Mouse (Mus musculus) neural tube, embryonic 13.5 days (tissue): ENCODE data around the gene Zfp346. TPM values are rescaled to one million over a fixed set of nuclear protein-coding genes. Genes with fewer than 3 reads are reported as not detected.

Source experiments
- ATAC-seq: fragments of 200-750 bp; cut with Nextera tagmentation; 2 replicates; pipeline ENCODE4 v1.8.0; 2017; ENCODE audit warnings: low read depth, mild to moderate bottlenecking, moderate TSS enrichment, moderate library complexity
- H3K27ac ChIP-seq: fragments of 300-500 bp; sonication (generic); replicated peaks from 2 replicates; pipeline ENCODE4 v1.5.1; 2015; ENCODE audit warnings: moderate library complexity, mild to moderate bottlenecking, inconsistent platforms
- H3K27me3 ChIP-seq: fragments of 300-500 bp; sonication (generic); 2 replicates; pipeline ENCODE4 v1.6.1; 2015; ENCODE audit warnings: mild to moderate bottlenecking, inconsistent platforms
- H3K36me3 ChIP-seq: fragments of 300-500 bp; sonication (generic); 2 replicates; pipeline ENCODE4 v1.6.1; 2015; ENCODE audit warnings: mild to moderate bottlenecking, inconsistent platforms
- H3K4me1 ChIP-seq: fragments of 300-500 bp; sonication (generic); replicated peaks from 2 replicates; pipeline ENCODE4 v1.6.1; 2015; ENCODE audit warnings: inconsistent platforms
- H3K4me2 ChIP-seq: fragments of 300-500 bp; sonication (generic); 2 replicates; pipeline ENCODE4 v1.6.1; 2015; ENCODE audit warnings: inconsistent platforms, mild to moderate bottlenecking, moderate library complexity
- H3K4me3 ChIP-seq: fragments of 300-500 bp; sonication (generic); 2 replicates; pipeline ENCODE4 v1.5.1; 2015; ENCODE audit warnings: mild to moderate bottlenecking, inconsistent platforms
- H3K9ac ChIP-seq: fragments of 300-500 bp; sonication (generic); 2 replicates; pipeline ENCODE4 v1.6.1; 2015; ENCODE audit warnings: moderate library complexity, mild to moderate bottlenecking, inconsistent platforms
- H3K9me3 ChIP-seq: fragments of 300-500 bp; sonication (generic); 2 replicates; pipeline ENCODE4 v1.6.1; 2016; ENCODE audit warnings: inconsistent platforms
- WGBS: fragments of 180-500 bp; shearing (Covaris S2); methylation state at CpG from one replicate; pipeline ENCODE4 v1.1.7; 2015; 5-methylcytosine and 5-hydroxymethylcytosine counted together
- polyA plus RNA-seq: library from polyadenylated mRNA; unstranded; fragments of >200 nt; fragmentation: Nextera tagmentation; extraction: Ambion mirVana; gene quantifications from 2 replicates; pipeline ENCODE4 v1.2.1, GENCODE M21; 2015

The Zfp346 gene
- polyA plus RNA-seq, 1 experiment from 2014 or later: 25.3 TPM

- Histone ChIP-seq H3K9me3 (no peaks in the 10 kb centered on the region), H3K4me1 (peaks cover 9% of the 10 kb centered on the region), H3K27ac (no peak overlapping the region)
Observed at GRCm38 (mm10) chr13:55163553-55163952, 58.4 kb downstream of the Zfp346 start.

GRCm38 (mm10) chr13:55165831-55166339, 60.8 kb downstream of the Zfp346 start:
- 94% methylated on average over 16 of the region's 16 CpGs for WGBS
- no peak overlapping the region for H3K27ac ChIP-seq

More at GRCm38 (mm10) chr13:55163553-55163952, 58.4 kb downstream of the Zfp346 start:
- ATAC-seq: no peak
- Histone ChIP-seq H3K9ac (no peak overlapping the region), H3K27me3 (no peaks in the 10 kb centered on the region), H3K36me3 (no peaks in the 10 kb centered on the region), H3K4me3 (no peak overlapping the region), H3K4me2 (no peak overlapping the region)
- 64% methylated on average over 5 of the region's 5 CpGs for WGBS

GRCm38 (mm10) chr13:55166806-55167725, 62.0 kb downstream of the Zfp346 start:
- H3K9ac ChIP-seq: no peak overlapping the region
- peaks cover 34% of the 10 kb centered on the region for H3K4me1 ChIP-seq
- H3K27ac ChIP-seq: no peak overlapping the region
- no peak overlapping the region for H3K4me2 ChIP-seq
- no peak for ATAC-seq
- no peaks in the 10 kb centered on the region for H3K9me3 ChIP-seq
- no peaks in the 10 kb centered on the region for H3K36me3 ChIP-seq
- 88% methylated on average over 32 of the region's 32 CpGs for WGBS
- no peak overlapping the region for H3K4me3 ChIP-seq
- no peaks in the 10 kb centered on the region for H3K27me3 ChIP-seq

More at GRCm38 (mm10) chr13:55165831-55166339, 60.8 kb downstream of the Zfp346 start:
- ATAC-seq: no peak
- H3K36me3 ChIP-seq: no peaks in the 10 kb centered on the region
- H3K4me3 ChIP-seq: no peak overlapping the region
- H3K4me1 ChIP-seq: peaks cover 22% of the 10 kb centered on the region
- no peaks in the 10 kb centered on the region for H3K9me3 ChIP-seq
- H3K9ac ChIP-seq: no peak overlapping the region
- H3K4me2 ChIP-seq: no peak overlapping the region
- no peaks in the 10 kb centered on the region for H3K27me3 ChIP-seq

- Histone ChIP-seq H3K4me3 (no peak overlapping the region), H3K27ac (no peak overlapping the region), H3K4me1 (peaks cover 41% of the 10 kb centered on the region), H3K9ac (no peak overlapping the region), H3K36me3 (no peaks in the 10 kb centered on the region), H3K4me2 (no peak overlapping the region), H3K9me3 (no peaks in the 10 kb centered on the region), H3K27me3 (no peaks in the 10 kb centered on the region)
- ATAC-seq: no peak
- 76% methylated on average over 11 of the region's 11 CpGs for WGBS
Observed at GRCm38 (mm10) chr13:55167798-55168197, 62.7 kb downstream of the Zfp346 start.

GRCm38 (mm10) chr13:55168255-55168654, 63.1 kb downstream of the Zfp346 start:
- H3K9ac ChIP-seq: 0 out of 2 replicates have a peak overlapping the region, but pooled peaks have one; percentile 1
- no peaks in the 10 kb centered on the region for H3K27me3 ChIP-seq

GRCm38 (mm10) chr13:55168958-55169369, 63.9 kb downstream of the Zfp346 start:
- H3K4me1 ChIP-seq: peaks cover 41% of the 10 kb centered on the region
- ATAC-seq: peak; percentile 78
- H3K27me3 ChIP-seq: no peaks in the 10 kb centered on the region
- WGBS: 33% methylated on average over 13 of the region's 13 CpGs
- H3K4me2 ChIP-seq: no peak overlapping the region
- H3K9ac ChIP-seq: 0 out of 2 replicates have a peak overlapping the region, but pooled peaks have one; percentile 1
- no peak overlapping the region for H3K4me3 ChIP-seq
- no peaks in the 10 kb centered on the region for H3K9me3 ChIP-seq
- no peaks in the 10 kb centered on the region for H3K36me3 ChIP-seq
- H3K27ac ChIP-seq: peak overlapping the region; percentile 52

More at GRCm38 (mm10) chr13:55168255-55168654, 63.1 kb downstream of the Zfp346 start:
- H3K27ac ChIP-seq: peak overlapping the region; percentile 52
- WGBS: 95% methylated on average over 5 of the region's 5 CpGs
- peaks cover 41% of the 10 kb centered on the region for H3K4me1 ChIP-seq
- H3K4me2 ChIP-seq: no peak overlapping the region
- H3K4me3 ChIP-seq: no peak overlapping the region
- H3K36me3 ChIP-seq: no peaks in the 10 kb centered on the region
- no peaks in the 10 kb centered on the region for H3K9me3 ChIP-seq
- no peak for ATAC-seq

GRCm38 (mm10) chr13:55171517-55172335, 66.6 kb downstream of the Zfp346 start:
- H3K9ac ChIP-seq: 0 out of 2 replicates have a peak overlapping the region, but pooled peaks have one; percentile 43
- WGBS: 11% methylated on average over 26 of the region's 26 CpGs
- no peaks in the 10 kb centered on the region for H3K27me3 ChIP-seq
- H3K36me3 ChIP-seq: no peaks in the 10 kb centered on the region
- no peaks in the 10 kb centered on the region for H3K9me3 ChIP-seq
- peaks cover 41% of the 10 kb centered on the region for H3K4me1 ChIP-seq
- H3K4me3 ChIP-seq: 0 out of 2 replicates have a peak overlapping the region, but pooled peaks have one; percentile 5
- peak overlapping the region; percentile 44 for H3K4me2 ChIP-seq
- ATAC-seq: peak; percentile 82
- peak overlapping the region; percentile 77 for H3K27ac ChIP-seq

GRCm38 (mm10) chr13:55172336-55172770, 67.2 kb downstream of the Zfp346 start:
- no peaks in the 10 kb centered on the region for H3K36me3 ChIP-seq
- no peak overlapping the region for H3K4me3 ChIP-seq
- no peaks in the 10 kb centered on the region for H3K9me3 ChIP-seq
- ATAC-seq: no peak
- H3K4me1 ChIP-seq: peaks cover 41% of the 10 kb centered on the region
- peak overlapping the region; percentile 44; the same call in 1 of the 2 replicates for H3K4me2 ChIP-seq
- H3K9ac ChIP-seq: no peak overlapping the region
- WGBS: 53% methylated on average over 7 of the region's 7 CpGs
- H3K27ac ChIP-seq: peak overlapping the region; percentile 77; the same call in 1 of the 2 replicates
- H3K27me3 ChIP-seq: no peaks in the 10 kb centered on the region

GRCm38 (mm10) chr13:55174347-55174746, 69.2 kb downstream of the Zfp346 start:
- no peak for ATAC-seq
- H3K9me3 ChIP-seq: no peaks in the 10 kb centered on the region
- H3K4me2 ChIP-seq: no peak overlapping the region
- no peaks in the 10 kb centered on the region for H3K36me3 ChIP-seq
- H3K27me3 ChIP-seq: no peaks in the 10 kb centered on the region
- no peak overlapping the region for H3K27ac ChIP-seq
- H3K9ac ChIP-seq: no peak overlapping the region
- WGBS: 83% methylated on average over 11 of the region's 11 CpGs
- no peak overlapping the region for H3K4me3 ChIP-seq
- peaks cover 24% of the 10 kb centered on the region for H3K4me1 ChIP-seq

GRCm38 (mm10) chr13:55176265-55176664, 71.2 kb downstream of the Zfp346 start:
- ATAC-seq: no peak
- 88% methylated on average over 6 of the region's 6 CpGs for WGBS

GRCm38 (mm10) chr13:55177903-55178496, 72.9 kb downstream of the Zfp346 start:
- H3K4me1 ChIP-seq: peaks cover 6% of the 10 kb centered on the region
- ATAC-seq: no peak
- no peak overlapping the region for H3K4me3 ChIP-seq
- H3K27ac ChIP-seq: no peak overlapping the region; the same call in 1 of the 2 replicates
- H3K27me3 ChIP-seq: no peaks in the 10 kb centered on the region
- H3K36me3 ChIP-seq: no peaks in the 10 kb centered on the region
- no peak overlapping the region for H3K4me2 ChIP-seq
- WGBS: 65% methylated on average over 4 of the region's 4 CpGs
- no peaks in the 10 kb centered on the region for H3K9me3 ChIP-seq
- no peak overlapping the region for H3K9ac ChIP-seq

More at GRCm38 (mm10) chr13:55176265-55176664, 71.2 kb downstream of the Zfp346 start:
- H3K4me3 ChIP-seq: no peak overlapping the region
- no peak overlapping the region for H3K27ac ChIP-seq
- peaks cover 15% of the 10 kb centered on the region for H3K4me1 ChIP-seq
- H3K4me2 ChIP-seq: no peak overlapping the region
- no peaks in the 10 kb centered on the region for H3K36me3 ChIP-seq
- no peaks in the 10 kb centered on the region for H3K9me3 ChIP-seq
- H3K9ac ChIP-seq: no peak overlapping the region
- no peaks in the 10 kb centered on the region for H3K27me3 ChIP-seq
